Mouse (Mus musculus) adrenal gland, postnatal 36 days (tissue): ENCODE measurements at regions not wholly inside any gene's neighbourhood (a gene's known extent, or its start where the extent isn't known, plus 50 kb on each side); places are given as distances from the start of the nearest gene placed in this dataset.
"Not testable (repeated sequence)": the region's sequence is repeated elsewhere in the genome, so short reads cannot be mapped to it uniquely, and the experiment has no call there.

Experiments used
- DNase-seq, 2 experiments: peaks; one replicate each; pipeline ENCODE4 v3.0.0; 2021; ENCODE audit warnings: mixed read lengths in 1 of 2

DNA sequence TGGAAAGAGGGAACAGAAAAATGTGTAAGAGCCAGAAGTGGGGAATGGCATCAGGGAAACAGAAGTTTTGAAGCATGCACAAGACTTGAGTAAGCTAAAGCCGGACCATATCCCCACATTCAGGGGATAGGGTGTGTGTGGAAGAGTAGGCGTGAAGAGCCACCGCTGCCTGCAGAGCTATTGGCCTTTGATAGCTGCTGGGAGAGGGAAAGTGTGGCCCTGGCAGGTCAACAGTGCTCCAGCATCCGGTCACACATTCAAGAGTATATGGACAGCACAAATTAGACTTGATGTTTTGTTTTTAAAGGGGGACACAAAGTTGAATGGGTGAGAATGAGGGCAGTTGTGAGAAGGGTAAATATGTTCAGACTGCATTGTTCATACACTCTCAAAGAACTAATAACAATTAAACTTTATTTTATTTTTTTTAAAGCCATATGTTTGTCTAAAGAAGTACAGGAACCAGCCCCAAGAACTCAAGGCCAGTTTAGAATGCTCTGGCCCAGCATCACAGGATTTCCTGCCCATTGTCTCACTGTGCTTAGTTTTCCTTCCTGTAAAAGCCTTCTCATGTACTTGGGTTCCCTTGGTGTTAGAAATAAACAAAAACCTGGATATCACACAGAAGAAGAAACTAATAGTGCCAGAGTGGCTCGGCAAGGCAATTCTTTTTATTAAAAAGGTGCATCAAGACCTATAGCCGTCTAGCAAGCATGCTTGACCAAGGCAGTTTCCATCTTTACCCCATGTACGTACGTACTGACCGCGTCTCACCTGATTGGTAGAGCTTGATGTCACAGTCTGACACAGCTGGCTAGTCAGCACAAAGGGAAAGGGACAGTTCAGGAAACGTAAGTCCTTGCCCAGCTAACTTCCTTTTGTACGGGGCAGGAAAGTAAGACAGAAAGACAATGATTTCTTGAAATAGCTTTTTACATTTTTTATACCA, 144.6 kb upstream of the Rbbp6 start:
- DNase-seq: peak; percentile 4 to 42

- DNase-seq: peak in 1 of 2 experiments; percentile 10
Measured at GRCm38 (mm10) chr7:122823429-122823828, 142.1 kb upstream of the Rbbp6 start.

GRCm38 (mm10) chr7:122839091-122839490, 126.4 kb upstream of the Rbbp6 start:
- no peak for DNase-seq

DNA sequence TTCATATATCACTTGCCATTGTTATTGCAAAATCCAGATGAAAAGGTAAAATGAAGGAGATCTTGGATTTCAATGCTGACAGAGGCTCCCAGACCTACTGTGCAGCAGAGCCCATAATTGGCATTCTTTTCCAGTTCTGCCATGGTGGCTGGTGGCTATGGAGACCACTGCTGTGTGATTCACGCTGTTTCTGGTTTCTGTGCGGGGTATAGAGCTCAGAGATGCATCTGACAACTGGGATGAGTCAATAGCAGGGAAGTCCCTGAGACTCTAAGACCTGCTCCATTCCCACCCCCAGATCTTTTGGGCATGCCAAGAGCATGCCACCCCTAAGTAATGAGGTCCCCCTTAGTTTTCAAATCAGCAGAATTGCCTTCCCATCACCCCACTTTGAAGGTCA, 120.7 kb upstream of the Rbbp6 start:
- DNase-seq: no peak

DNA sequence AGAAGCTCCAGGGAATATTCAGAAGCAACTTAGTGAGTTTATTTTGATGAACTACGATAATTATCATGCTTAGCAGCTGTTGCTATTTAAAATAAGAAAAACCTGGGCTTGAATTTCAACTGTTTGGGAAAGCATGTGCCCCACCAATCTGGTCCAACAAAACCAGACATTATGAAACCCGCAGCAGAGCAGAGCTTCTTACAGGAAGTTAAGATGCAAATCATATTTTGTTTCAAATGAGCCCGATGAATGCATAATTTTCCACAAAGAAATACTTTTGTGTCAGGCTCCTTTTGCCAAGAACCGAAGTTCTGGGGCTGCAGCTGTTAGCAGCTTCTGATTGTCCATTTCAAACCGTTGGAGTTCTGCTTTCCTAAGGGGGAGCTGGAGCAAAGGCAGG, 118.1 kb upstream of the Rbbp6 start:
- DNase-seq: no peak

- DNase-seq: no peak
Measured at GRCm38 (mm10) chr7:122873386-122873785, 92.1 kb upstream of the Rbbp6 start.

DNA sequence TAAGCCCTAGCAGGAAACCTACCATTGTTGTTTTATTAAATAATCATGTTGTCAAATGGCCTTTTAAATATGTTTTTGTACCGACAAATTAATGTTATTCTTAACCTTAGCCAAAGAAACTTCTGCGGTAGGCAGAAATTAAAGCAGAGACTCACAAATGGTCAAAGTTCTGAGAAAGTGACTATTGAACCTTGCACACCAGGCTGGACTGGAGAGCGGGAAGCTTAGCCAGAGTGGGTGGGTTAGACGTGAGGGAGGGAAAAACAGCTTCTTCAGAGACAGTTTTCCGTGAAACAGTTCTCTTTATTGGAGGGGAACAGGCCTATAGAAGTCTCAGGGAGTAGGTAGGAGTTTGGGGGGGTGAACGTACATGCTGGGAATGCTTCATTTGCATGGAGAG, 89.2 kb upstream of the Rbbp6 start:
- DNase-seq: no peak

GRCm38 (mm10) chr7:122881890-122882500, 83.5 kb upstream of the Rbbp6 start:
- not testable (repeated sequence) for DNase-seq

DNA sequence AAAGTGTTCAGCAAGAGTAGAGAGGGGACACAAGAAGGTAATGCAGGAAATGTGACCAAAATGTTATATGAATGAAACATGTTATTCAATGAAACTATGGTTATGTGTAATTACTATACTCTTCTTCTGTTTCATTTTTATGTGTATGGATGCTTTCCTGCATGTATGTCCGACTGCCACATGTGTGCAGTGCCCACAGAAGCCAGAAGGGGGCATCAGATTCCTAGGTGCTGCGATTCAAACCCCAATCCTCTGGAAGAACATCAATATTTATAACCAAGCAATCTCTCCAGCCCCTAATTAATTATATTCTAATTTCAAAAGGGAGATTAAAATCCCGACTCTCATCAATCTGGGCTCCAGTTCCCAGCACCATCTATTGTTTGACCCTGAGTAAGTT, 78.7 kb upstream of the Rbbp6 start:
- no peak for DNase-seq

GRCm38 (mm10) chr7:122897148-122897547, 68.3 kb upstream of the Rbbp6 start:
- DNase-seq: no peak

DNA sequence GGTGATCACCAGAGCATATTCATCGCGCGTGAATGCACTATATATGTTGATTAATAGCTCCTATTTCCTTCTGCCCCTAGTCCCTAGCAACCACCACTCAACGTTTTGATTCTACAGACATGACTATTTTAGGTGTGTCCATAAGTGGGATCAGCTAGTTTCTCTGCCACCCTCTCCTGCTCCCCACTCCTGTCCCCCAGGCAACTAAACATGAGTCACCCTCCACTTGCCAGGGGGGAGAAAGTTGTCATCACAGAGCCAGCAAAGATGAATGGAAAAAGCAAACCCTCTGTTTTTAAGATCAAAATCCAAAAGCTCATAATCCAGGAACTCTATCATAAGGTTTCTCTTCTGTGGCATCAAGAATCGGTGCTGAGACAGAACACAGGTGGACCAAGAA, 59.4 kb upstream of the Rbbp6 start:
- no peak for DNase-seq

GRCm38 (mm10) chr7:122909296-122909695, 56.2 kb upstream of the Rbbp6 start:
- DNase-seq: peak; percentile 1 to 38
